Mouse (Mus musculus): ENCODE results near the gene Gm15013. TPM values are rescaled to one million over a fixed set of nuclear protein-coding genes. Genes with fewer than 3 reads are reported as not detected.
"Not testable (repeated sequence)": the region's sequence is repeated elsewhere in the genome, so short reads cannot be mapped to it uniquely, and the experiment has no call there.

Gene Gm15013
- total RNA-seq (2021), result not detected
- long read RNA-seq, experiment 1, result 0 reads
- long read RNA-seq, experiment 2, result 0 reads

GRCm38 (mm10) chrX:139714381-139714780 lies at the start of gene Gm15013:
Gene Gm15013 (minus strand): TSS chrX:139714481.
- DNase-seq (ENCODE audit: low spot score), result no peak

GRCm38 (mm10) chrX:139762546-139762945 lies 48.3 kb upstream of the Gm15013 start:
- no peak for DNase-seq (ENCODE audit: low spot score)

- DNase-seq (ENCODE audit: low spot score), result not testable (repeated sequence)
Measured at GRCm38 (mm10) chrX:139758634-139759033, 44.4 kb upstream of the Gm15013 start.

- DNase-seq (ENCODE audit: low spot score), result peak; percentile 15
Measured at GRCm38 (mm10) chrX:139751855-139752254, 37.6 kb upstream of the Gm15013 start.

GRCm38 (mm10) chrX:139737066-139737465 lies 22.8 kb upstream of the Gm15013 start:
- DNase-seq (ENCODE audit: low spot score), result no peak

GRCm38 (mm10) chrX:139730541-139730940 lies 16.3 kb upstream of the Gm15013 start:
- no peak for DNase-seq (ENCODE audit: low spot score)

- DNase-seq (ENCODE audit: low spot score), result no peak
Measured at GRCm38 (mm10) chrX:139722350-139722749, 8.1 kb upstream of the Gm15013 start.

GRCm38 (mm10) chrX:139684775-139685695 lies 29.2 kb downstream of the Gm15013 start, which contains the start of gene Tbc1d8b:
Gene Tbc1d8b (plus strand): TSS chrX:139684996.
- peak; percentile 90 for DNase-seq (ENCODE audit: low spot score)

GRCm38 (mm10) chrX:139684410-139684774 lies 29.9 kb downstream of the Gm15013 start:
- DNase-seq (ENCODE audit: low spot score), result no peak

GRCm38 (mm10) chrX:139665829-139666228 lies 48.5 kb downstream of the Gm15013 start:
- DNase-seq (ENCODE audit: low spot score), result no peak

Other genes starting within 250 kb of the Gm15013 start
- under 1 TPM in 1 of 2 experiments, not detected in 1; 0.05 TPM for gene D330045A20Rik, start 234.1 kb downstream of the Gm15013 start, total RNA-seq (2021)
- gene Rnf128, start 151.2 kb downstream of the Gm15013 start, total RNA-seq (2021), result 10 to 100 TPM; 19.0 to 23.2 TPM
- 1 to 10 TPM; 4.1 to 6.3 TPM for gene Tbc1d8b, start 29.5 kb downstream of the Gm15013 start, total RNA-seq (2021)
- gene Ripply1, start 67.9 kb upstream of the Gm15013 start, total RNA-seq (2021), result not detected
- gene Cldn2, start 86.3 kb upstream of the Gm15013 start, total RNA-seq (2021), result under 1 TPM in 1 of 2 experiments, not detected in 1; 0.07 TPM
- gene Morc4, start 157.2 kb upstream of the Gm15013 start, total RNA-seq (2021), result 1 to 10 TPM; 3.8 to 5.7 TPM

Data from gastrocnemius, adult 18-20 months (tissue).